Mouse (Mus musculus): ENCODE data around the gene Lpp.

DNA sequence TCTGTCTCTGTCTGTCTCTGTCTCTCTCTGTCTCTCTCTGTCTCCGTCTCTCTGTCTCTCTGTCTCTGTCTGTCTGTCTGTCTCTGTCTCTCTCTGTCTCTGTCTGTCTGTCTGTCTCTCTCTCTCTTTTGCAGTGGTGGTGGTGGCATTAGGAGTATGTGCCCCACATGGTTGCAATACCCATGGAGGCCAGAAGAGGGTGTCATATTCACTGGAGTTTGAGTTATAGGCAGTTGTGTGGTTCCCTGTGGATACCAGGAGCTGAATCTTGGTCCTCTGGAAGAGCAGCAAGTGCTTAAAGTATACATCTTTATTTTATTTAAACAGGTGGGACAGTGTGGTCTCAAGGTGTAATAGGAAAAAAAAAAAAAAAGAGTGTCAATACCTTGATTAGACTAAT lies 41.5 kb upstream of the Lpp start:
- TF ChIP-seq POLR2A (IDR thresholded peaks at IDR 0.05; ENCODE audit: control insufficient read depth, extremely low read depth, insufficient read depth, low read length, poor library complexity): no peak
- no peak for TF ChIP-seq CTCF (IDR thresholded peaks at IDR 0.05; ENCODE audit: borderline replicate concordance, control insufficient read depth, extremely low read depth, insufficient read depth, low read length, poor library complexity)

Measured in thymus, adult 2 months (tissue).